Mouse (Mus musculus): ENCODE measurements around the gene Timm50. TPM values are rescaled to one million over a fixed set of nuclear protein-coding genes. Genes with fewer than 3 reads are reported as not detected.

Gene Timm50
- polyA plus RNA-seq, 1 experiment: 44.6 TPM

DNA sequence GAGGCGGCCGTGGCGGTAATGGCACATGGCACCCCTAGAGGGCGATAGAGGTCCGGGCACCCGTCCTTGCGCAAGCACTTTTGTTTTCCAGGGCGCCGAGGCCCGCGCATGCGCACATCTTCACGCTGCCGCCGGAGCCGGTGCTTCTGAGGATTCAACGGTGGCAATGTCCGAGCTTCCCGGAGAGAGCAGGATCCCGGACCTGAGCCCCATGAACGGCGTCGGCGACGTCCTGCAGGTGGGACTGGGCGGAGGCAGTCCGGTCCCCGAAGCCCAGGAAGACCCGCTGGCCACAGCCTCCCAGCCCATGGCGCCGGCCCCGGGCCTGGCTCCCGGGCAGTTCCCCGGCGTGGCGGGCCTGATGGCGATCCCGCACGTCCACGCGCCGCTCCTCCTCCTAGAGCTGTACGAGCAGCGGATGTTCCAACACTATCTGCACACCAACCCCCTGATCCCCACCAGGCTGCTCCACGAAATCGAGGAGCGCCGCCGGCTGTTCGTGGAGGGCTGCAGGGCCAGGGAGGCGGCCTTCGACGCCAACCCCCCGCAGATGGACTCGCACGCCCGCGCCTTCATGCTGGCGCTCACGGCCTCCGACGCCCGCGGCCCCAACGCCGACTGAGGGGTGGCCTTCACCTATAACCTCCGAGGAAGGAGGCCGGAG is 34.1 kb downstream of the Timm50 start, which contains the start of gene Eid2b:
Gene Eid2b (plus strand): TSS at position 125 of the 664 bp plus-strand sequence.
- TF ChIP-seq POLR2A (IDR thresholded peaks at IDR 0.05; ENCODE audit: borderline replicate concordance, control insufficient read depth, low read depth, low read length): peak; percentile 61; the same call in 1 of the 2 replicates
- TF ChIP-seq CTCF (IDR thresholded peaks at IDR 0.05; ENCODE audit: control insufficient read depth, insufficient read depth, low read length): peak; percentile 83
- peak within 1 kb of the TSS; percentile 68; the same call in 1 of the 2 replicates for H3K27ac ChIP-seq (ENCODE audit: control insufficient read depth, insufficient read depth, low read depth, low read length, poor library complexity)
- no peaks in the 10 kb centered on the region for H3K4me1 ChIP-seq (ENCODE audit: control insufficient read depth, insufficient read depth, low read length)
- 4% methylated on average over 68 of the region's 68 CpGs for WGBS
- H3K4me3 ChIP-seq (replicated peaks; ENCODE audit: control insufficient read depth, low read depth, low read length): peak within 1 kb of the TSS; percentile 91

DNA sequence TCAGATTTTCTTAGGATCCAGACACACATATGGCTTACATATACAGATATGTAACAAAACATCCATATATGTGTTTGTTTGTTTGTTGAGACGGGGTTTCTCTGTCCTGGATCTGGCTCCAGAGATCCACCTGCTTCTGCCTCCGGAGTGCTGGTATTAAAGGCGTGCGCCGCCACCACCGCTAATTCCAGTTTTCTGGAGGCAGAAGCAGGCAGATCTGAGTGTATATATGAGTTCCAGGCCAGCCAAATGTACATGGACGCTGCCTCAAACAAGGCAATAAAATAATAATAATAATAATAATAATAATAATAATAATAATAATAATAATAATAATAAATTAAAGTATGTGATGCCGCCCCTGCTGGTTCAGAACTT is 34.6 kb downstream of the Timm50 start:
- H3K4me3 ChIP-seq (replicated peaks; ENCODE audit: control insufficient read depth, low read depth, low read length): no peak overlapping the region
- WGBS: 54% methylated on average over 8 of the region's 8 CpGs
- no peak for TF ChIP-seq POLR2A (IDR thresholded peaks at IDR 0.05; ENCODE audit: borderline replicate concordance, control insufficient read depth, low read depth, low read length)
- TF ChIP-seq CTCF (IDR thresholded peaks at IDR 0.05; ENCODE audit: control insufficient read depth, insufficient read depth, low read length): no peak

DNA sequence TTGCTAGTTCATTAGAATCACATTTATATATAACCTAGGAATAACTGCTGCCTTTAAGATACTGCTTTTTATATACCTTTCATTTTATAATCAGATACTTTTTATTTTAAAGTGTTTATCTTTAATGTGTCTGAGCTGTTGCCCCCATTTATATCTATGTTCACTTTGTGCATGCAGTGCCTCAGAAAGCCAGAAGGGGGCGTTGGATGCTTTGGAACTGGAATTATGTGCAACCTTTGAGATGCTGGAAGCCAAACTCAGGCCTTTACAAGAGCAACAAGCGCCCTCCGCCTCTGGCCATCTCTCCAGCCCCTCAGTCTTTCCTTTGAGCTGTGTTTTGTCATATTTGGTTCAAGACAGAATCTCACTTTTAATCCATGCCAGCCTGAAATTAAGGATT is 40.1 kb downstream of the Timm50 start:
- 69% methylated on average over 3 of the region's 3 CpGs for WGBS
- TF ChIP-seq POLR2A (IDR thresholded peaks at IDR 0.05; ENCODE audit: borderline replicate concordance, control insufficient read depth, low read depth, low read length) (no peak), CTCF (IDR thresholded peaks at IDR 0.05; ENCODE audit: control insufficient read depth, insufficient read depth, low read length) (no peak)
- Histone ChIP-seq H3K4me1 (ENCODE audit: control insufficient read depth, insufficient read depth, low read length) (no peaks in the 10 kb centered on the region; the same call in 1 of the 2 replicates), H3K27ac (ENCODE audit: control insufficient read depth, insufficient read depth, low read depth, low read length, poor library complexity) (no peak overlapping the region), H3K4me3 (replicated peaks; ENCODE audit: control insufficient read depth, low read depth, low read length) (no peak overlapping the region)

More for the DNA sequence above, 34.6 kb downstream of the Timm50 start:
- Histone ChIP-seq H3K4me1 (ENCODE audit: control insufficient read depth, insufficient read depth, low read length) (no peaks in the 10 kb centered on the region), H3K27ac (ENCODE audit: control insufficient read depth, insufficient read depth, low read depth, low read length, poor library complexity) (no peak overlapping the region)

DNA sequence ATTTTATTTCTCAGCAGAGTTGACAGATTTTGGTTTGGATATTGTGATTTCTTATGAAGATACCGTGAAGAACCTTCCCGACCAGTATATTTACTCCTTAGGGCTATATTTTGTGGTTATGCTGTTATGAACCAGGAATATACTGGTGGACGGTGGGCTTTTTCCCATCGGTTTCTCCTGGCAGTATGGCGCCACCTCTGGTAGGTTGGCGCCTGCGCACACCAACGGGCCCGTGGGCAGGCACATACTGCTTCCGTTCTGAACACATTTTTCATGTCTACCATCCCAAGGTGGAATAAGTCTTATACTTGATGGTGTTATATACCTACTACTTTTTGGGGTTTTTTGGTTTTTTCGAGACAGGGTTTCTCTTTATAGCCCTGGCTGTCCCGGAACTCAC is 42.5 kb downstream of the Timm50 start:
- H3K4me1 ChIP-seq (ENCODE audit: control insufficient read depth, insufficient read depth, low read length): no peaks in the 10 kb centered on the region; the same call in 1 of the 2 replicates
- H3K27ac ChIP-seq (ENCODE audit: control insufficient read depth, insufficient read depth, low read depth, low read length, poor library complexity): no peak overlapping the region
- no peak overlapping the region for H3K4me3 ChIP-seq (replicated peaks; ENCODE audit: control insufficient read depth, low read depth, low read length)
- 87% methylated on average over 12 of the region's 12 CpGs for WGBS
- TF ChIP-seq POLR2A (IDR thresholded peaks at IDR 0.05; ENCODE audit: borderline replicate concordance, control insufficient read depth, low read depth, low read length): no peak
- 0 out of 2 replicates have a peak, but pooled peaks have one; percentile 21 for TF ChIP-seq CTCF (IDR thresholded peaks at IDR 0.05; ENCODE audit: control insufficient read depth, insufficient read depth, low read length)

DNA sequence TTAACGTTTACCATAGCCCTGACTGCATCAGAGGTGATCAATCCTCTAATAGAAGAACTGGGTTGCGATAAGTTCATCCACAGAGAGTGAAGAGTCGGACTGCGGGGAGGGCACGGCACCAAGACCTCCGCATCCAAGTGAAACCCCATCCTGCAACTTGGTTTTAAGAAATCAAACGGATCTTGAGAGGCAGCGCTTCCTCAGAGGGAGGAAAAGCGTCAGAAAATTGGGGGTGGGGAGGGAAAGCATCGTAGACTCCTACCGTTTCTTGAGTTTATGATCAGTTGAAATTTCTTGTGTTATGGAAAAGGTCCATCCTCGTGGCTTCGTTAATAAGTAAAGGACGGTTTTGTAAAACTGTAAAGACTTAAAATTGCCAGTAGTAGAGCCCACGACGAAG is 43.3 kb downstream of the Timm50 start:
- no peak overlapping the region; the same call in 1 of the 2 replicates for H3K27ac ChIP-seq (ENCODE audit: control insufficient read depth, insufficient read depth, low read depth, low read length, poor library complexity)
- no peak overlapping the region for H3K4me3 ChIP-seq (replicated peaks; ENCODE audit: control insufficient read depth, low read depth, low read length)
- 41% methylated on average over 16 of the region's 16 CpGs for WGBS
- no peaks in the 10 kb centered on the region; the same call in 1 of the 2 replicates for H3K4me1 ChIP-seq (ENCODE audit: control insufficient read depth, insufficient read depth, low read length)
- no peak for TF ChIP-seq POLR2A (IDR thresholded peaks at IDR 0.05; ENCODE audit: borderline replicate concordance, control insufficient read depth, low read depth, low read length)
- no peak for TF ChIP-seq CTCF (IDR thresholded peaks at IDR 0.05; ENCODE audit: control insufficient read depth, insufficient read depth, low read length)

DNA sequence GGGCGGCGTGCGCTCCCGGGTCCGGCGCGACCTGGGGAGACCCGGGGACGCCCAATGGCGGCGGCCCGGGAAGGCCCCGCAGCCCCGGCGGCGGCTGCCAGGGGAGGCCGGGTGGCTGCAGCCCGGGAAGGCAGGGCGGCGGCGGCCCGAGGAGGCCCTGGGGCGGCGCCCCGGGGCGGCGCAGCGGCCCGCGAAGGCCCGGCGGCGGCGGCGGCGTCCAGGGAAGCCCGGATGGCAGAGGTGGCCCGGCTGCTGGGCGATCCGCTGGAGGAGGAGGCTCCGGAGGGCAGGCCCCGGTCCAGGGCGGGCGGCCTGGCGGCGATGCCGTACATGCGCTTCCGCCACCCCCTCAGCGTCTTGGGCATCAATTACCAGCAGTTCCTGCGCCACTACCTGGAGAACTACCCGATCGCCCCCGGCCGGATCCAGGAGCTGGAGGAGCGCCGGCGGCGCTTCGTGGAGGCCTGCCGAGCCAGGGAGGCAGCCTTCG is 43.8 kb downstream of the Timm50 start:
- Histone ChIP-seq H3K4me1 (ENCODE audit: control insufficient read depth, insufficient read depth, low read length) (no peaks in the 10 kb centered on the region; the same call in 1 of the 2 replicates), H3K27ac (ENCODE audit: control insufficient read depth, insufficient read depth, low read depth, low read length, poor library complexity) (no peak overlapping the region; the same call in 1 of the 2 replicates), H3K4me3 (replicated peaks; ENCODE audit: control insufficient read depth, low read depth, low read length) (no peak overlapping the region)
- 2% methylated on average over 62 of the region's 62 CpGs for WGBS
- TF ChIP-seq CTCF (IDR thresholded peaks at IDR 0.05; ENCODE audit: control insufficient read depth, insufficient read depth, low read length): no peak
- no peak for TF ChIP-seq POLR2A (IDR thresholded peaks at IDR 0.05; ENCODE audit: borderline replicate concordance, control insufficient read depth, low read depth, low read length)

DNA sequence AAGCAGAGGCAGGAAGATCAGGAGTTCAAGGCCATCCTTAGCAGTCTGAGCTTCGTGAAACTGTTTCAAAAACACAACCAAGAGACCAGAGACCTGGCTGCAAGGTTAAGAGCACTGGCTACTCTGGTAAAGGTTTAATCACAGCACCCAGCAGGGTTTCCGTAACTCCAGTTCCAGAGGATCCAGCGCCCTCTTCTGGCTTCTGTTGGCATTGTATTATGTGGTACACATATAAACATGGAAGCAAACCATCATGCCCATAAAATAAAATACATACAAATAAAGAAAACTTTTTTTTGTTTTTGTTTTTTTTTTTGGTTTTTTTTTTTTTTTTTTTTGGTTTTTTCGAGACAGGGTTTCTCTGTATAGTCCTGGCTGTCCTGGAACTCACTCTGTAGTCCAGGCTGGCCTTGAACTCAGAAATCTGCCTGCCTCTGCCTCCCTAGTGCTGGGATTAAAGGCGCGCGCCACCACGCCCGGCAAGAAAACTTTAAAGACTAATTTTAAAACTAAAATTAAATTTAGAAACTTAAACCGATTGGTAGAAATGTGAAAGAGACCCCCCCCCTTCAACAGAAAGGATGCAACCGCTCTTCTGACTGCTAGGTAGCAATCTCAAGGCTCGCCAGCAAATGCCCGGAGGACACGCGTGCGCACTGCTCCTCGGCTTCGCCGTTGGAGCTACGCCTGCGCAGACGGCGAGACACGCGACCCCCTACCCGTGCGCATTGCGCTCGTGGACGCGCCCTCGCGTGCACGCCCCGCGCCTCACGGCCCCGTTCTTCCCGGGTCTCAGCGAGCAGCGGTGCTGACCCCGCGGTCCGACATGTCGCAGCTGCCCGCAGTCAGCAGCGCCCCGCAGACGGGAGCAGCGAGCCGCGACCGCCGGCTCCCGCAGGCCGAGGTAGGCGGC is 44.5 kb downstream of the Timm50 start, which contains the start of gene Eid2:
Gene Eid2 (plus strand): TSS at position 753 of the 913 bp plus-strand sequence.
- peak; percentile 23; the same call in 1 of the 2 replicates for TF ChIP-seq POLR2A (IDR thresholded peaks at IDR 0.05; ENCODE audit: borderline replicate concordance, control insufficient read depth, low read depth, low read length)
- no peak for TF ChIP-seq CTCF (IDR thresholded peaks at IDR 0.05; ENCODE audit: control insufficient read depth, insufficient read depth, low read length)
- no peaks in the 10 kb centered on the region; the same call in 1 of the 2 replicates for H3K4me1 ChIP-seq (ENCODE audit: control insufficient read depth, insufficient read depth, low read length)
- H3K27ac ChIP-seq (ENCODE audit: control insufficient read depth, insufficient read depth, low read depth, low read length, poor library complexity): no peak within 1 kb of the TSS; the same call in 1 of the 2 replicates
- 8% methylated on average over 57 of the region's 57 CpGs for WGBS
- peak within 1 kb of the TSS; percentile 45 for H3K4me3 ChIP-seq (replicated peaks; ENCODE audit: control insufficient read depth, low read depth, low read length)

Data from bone marrow, adult 2 months (tissue).